Mouse (Mus musculus): ENCODE results near the gene Dag1. TPM values are rescaled to one million over a fixed set of nuclear protein-coding genes. Genes with fewer than 3 reads are reported as not detected.
A peak's percentile ranks its signal among the peaks of the same experiment; 100 is the strongest.

Gene Dag1
- polyA plus RNA-seq, 1 experiment from 2014 or later = 62.4 TPM

DNA sequence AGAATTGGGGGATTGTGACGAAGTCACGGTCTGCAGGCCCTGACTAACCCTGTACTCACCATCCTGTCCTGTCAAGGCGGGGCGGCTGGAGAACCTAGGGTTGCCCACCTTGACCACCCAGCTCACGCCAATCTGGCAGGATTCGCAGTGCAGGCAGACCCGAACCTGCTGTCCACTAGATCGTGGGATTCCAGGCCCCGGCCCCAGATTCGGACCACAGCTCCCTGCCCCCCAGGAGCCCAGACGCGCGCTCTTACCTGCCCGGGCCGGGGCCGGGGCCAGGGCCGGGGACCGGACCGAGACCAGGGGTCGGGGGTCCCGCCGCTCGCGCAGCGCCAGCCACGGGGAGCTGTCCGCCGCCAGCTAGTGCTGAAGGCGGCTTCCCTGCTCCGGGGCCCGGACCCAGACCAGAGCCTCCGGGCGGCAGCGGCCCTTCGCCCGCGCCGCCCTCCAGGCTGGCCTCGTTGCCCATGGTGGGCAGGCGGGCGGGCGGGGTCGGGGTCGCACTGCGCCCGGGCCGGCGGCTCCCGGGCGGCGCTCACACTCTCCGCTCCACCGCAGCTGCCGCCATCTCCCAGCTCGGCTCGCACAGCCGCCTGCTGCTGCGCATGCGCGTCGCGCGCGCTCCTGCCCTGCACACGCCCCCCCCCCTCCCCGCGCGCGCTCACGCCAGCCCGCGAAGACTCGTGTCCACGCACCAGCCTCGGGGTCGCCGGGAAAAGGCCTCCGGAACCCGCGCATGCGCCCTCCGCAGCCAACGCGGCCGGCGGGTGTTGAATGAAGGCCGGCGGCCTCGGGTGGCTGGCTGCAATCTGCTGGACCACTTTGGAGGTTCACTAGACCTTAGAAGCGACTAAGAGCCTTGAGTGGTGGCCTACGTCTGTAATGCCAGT is 73.7 kb downstream of the Dag1 start, which contains the start of gene Bsn:
Gene Bsn (minus strand): TSS at position 598 of the 893 bp plus-strand sequence.
- Histone ChIP-seq H3K9me3 (ENCODE audit: control insufficient read depth, low read length) (no peaks in the 10 kb centered on the region), H3K36me3 (ENCODE audit: control insufficient read depth, insufficient read depth, low read length) (no peaks in the 10 kb centered on the region), H3K4me1 (ENCODE audit: control insufficient read depth, insufficient read depth, low read length) (no peaks in the 10 kb centered on the region), H3K4me2 (ENCODE audit: low read depth) (peak within 1 kb of the TSS; percentile 76), H3K27ac (ENCODE audit: low read depth, low read length) (peak within 1 kb of the TSS; percentile 42; the same call in 1 of the 2 replicates), H3K4me3 (ENCODE audit: low read depth, low read length) (peak within 1 kb of the TSS; percentile 66), H3K27me3 (ENCODE audit: control insufficient read depth, insufficient read depth, low read length) (no peaks in the 10 kb centered on the region; the same call in 1 of the 2 replicates), H3K9ac (ENCODE audit: low read length) (peak within 1 kb of the TSS; percentile 69)
- 1% methylated on average over 68 of the region's 91 CpGs for WGBS
- peak; percentile 60 for ATAC-seq (ENCODE audit: insufficient read depth, low FRiP score, low TSS enrichment)
- peak; percentile 90 for DNase-seq (ENCODE audit: low spot score)

DNA sequence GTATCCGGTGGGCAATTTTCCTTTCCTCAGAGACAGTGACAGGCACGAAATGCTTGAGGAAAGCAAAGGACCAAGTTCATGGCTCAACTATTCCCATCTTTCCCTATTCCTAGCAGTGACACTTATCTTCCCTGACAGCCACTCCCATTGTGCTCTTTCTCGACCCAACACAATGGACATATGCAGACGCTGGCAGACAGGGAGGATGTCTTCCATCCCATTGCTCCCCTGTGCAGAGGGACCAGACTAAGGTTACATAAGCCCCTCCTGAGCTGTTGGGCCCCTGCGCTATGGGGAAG is 74.3 kb downstream of the Dag1 start:
- Histone ChIP-seq H3K27ac (ENCODE audit: low read depth, low read length) (no peak overlapping the region), H3K4me3 (ENCODE audit: low read depth, low read length) (peak overlapping the region; percentile 66), H3K27me3 (ENCODE audit: control insufficient read depth, insufficient read depth, low read length) (no peaks in the 10 kb centered on the region; the same call in 1 of the 2 replicates), H3K9me3 (ENCODE audit: control insufficient read depth, low read length) (no peaks in the 10 kb centered on the region), H3K36me3 (ENCODE audit: control insufficient read depth, insufficient read depth, low read length) (no peaks in the 10 kb centered on the region), H3K4me1 (ENCODE audit: control insufficient read depth, insufficient read depth, low read length) (no peaks in the 10 kb centered on the region), H3K9ac (ENCODE audit: low read length) (peak overlapping the region; percentile 69), H3K4me2 (ENCODE audit: low read depth) (peak overlapping the region; percentile 76)
- 37% methylated on average over 5 of the region's 5 CpGs for WGBS
- ATAC-seq (ENCODE audit: insufficient read depth, low FRiP score, low TSS enrichment) (peak; percentile 38; the same call in 1 of the 2 replicates), DNase-seq (ENCODE audit: low spot score) (no peak)

DNA sequence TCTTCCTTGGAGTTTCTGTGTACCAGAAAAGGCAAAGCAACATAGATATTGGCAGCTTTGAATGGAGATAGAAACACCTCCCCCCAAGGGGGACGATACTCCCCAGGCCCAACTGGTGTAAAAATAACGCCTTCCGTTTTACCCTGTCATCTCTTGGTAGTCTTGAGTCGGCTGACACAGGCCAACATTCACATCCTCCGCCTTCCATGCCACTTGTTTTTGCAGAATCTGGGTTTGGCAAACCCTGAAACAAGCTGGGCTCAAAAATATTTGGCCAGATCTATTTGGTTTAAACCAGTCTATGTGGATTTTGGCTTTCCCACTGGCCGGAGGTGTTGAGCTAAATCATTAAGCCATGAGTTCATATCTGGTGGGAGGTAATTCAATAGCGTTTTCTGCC is 74.7 kb downstream of the Dag1 start:
- Histone ChIP-seq H3K9ac (ENCODE audit: low read length) (no peak overlapping the region), H3K4me2 (ENCODE audit: low read depth) (peak overlapping the region; percentile 76), H3K27me3 (ENCODE audit: control insufficient read depth, insufficient read depth, low read length) (no peaks in the 10 kb centered on the region; the same call in 1 of the 2 replicates), H3K36me3 (ENCODE audit: control insufficient read depth, insufficient read depth, low read length) (no peaks in the 10 kb centered on the region), H3K4me3 (ENCODE audit: low read depth, low read length) (peak overlapping the region; percentile 66), H3K27ac (ENCODE audit: low read depth, low read length) (no peak overlapping the region), H3K4me1 (ENCODE audit: control insufficient read depth, insufficient read depth, low read length) (no peaks in the 10 kb centered on the region), H3K9me3 (ENCODE audit: control insufficient read depth, low read length) (no peaks in the 10 kb centered on the region)
- DNase-seq (ENCODE audit: low spot score) = no peak
- WGBS = 80% methylated on average over 7 of the region's 7 CpGs
- ATAC-seq (ENCODE audit: insufficient read depth, low FRiP score, low TSS enrichment) = no peak

DNA sequence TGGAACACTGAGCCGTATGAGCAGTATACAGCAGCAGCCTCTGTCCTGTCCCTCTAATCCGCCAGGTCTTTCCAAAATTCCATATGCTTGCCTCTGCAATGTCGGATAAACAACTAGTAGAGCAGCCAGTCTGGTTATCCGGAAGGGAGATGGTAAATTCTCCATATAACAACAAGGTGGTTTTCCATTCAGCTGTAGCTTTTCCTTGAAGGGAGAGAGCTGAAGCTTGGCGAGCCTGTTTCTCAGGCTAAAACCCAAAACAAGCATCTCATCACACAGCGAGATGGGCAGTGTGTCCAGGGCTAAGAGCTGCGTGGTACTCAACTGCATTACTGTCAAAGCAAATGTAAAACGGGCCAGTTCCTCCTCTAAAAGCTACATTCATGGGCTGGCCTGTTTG is 75.2 kb downstream of the Dag1 start:
- Histone ChIP-seq H3K27me3 (ENCODE audit: control insufficient read depth, insufficient read depth, low read length) (no peaks in the 10 kb centered on the region; the same call in 1 of the 2 replicates), H3K9me3 (ENCODE audit: control insufficient read depth, low read length) (no peaks in the 10 kb centered on the region), H3K27ac (ENCODE audit: low read depth, low read length) (no peak overlapping the region), H3K9ac (ENCODE audit: low read length) (no peak overlapping the region), H3K4me2 (ENCODE audit: low read depth) (peak overlapping the region; percentile 76), H3K4me1 (ENCODE audit: control insufficient read depth, insufficient read depth, low read length) (no peaks in the 10 kb centered on the region), H3K4me3 (ENCODE audit: low read depth, low read length) (no peak overlapping the region), H3K36me3 (ENCODE audit: control insufficient read depth, insufficient read depth, low read length) (no peaks in the 10 kb centered on the region)
- ATAC-seq (ENCODE audit: insufficient read depth, low FRiP score, low TSS enrichment) (no peak), DNase-seq (ENCODE audit: low spot score) (no peak)
- WGBS = 82% methylated on average over 8 of the region's 8 CpGs

DNA sequence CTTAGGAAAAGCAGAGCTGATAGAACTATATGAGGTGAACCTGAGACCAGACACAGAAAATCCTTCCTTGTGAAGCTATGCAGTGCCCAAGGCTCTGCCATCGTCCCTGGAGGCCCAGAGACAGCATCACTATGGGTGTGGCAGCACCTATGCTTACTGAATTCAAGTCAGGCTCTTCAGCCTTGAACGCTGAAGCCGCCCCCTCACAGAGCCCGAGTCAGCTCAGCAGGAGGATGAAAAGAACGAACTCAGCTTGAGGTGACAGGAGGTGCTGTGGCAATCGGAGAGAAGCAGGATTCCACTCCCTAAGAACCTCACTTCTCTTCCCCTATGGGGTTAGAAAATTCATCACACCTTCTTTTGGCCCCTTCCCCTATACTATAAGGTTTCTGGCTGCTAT is 76.1 kb downstream of the Dag1 start:
- no peak overlapping the region for H3K4me2 ChIP-seq (ENCODE audit: low read depth)
- ATAC-seq (ENCODE audit: insufficient read depth, low FRiP score, low TSS enrichment) (no peak), DNase-seq (ENCODE audit: low spot score) (no peak)
- no peaks in the 10 kb centered on the region; the same call in 1 of the 2 replicates for H3K27me3 ChIP-seq (ENCODE audit: control insufficient read depth, insufficient read depth, low read length)
- H3K27ac ChIP-seq (ENCODE audit: low read depth, low read length) = no peak overlapping the region
- no peak overlapping the region for H3K9ac ChIP-seq (ENCODE audit: low read length)
- H3K4me1 ChIP-seq (ENCODE audit: control insufficient read depth, insufficient read depth, low read length) = no peaks in the 10 kb centered on the region
- H3K36me3 ChIP-seq (ENCODE audit: control insufficient read depth, insufficient read depth, low read length) = no peaks in the 10 kb centered on the region
- H3K9me3 ChIP-seq (ENCODE audit: control insufficient read depth, low read length) = no peaks in the 10 kb centered on the region
- WGBS = 56% methylated on average over 6 of the region's 6 CpGs
- H3K4me3 ChIP-seq (ENCODE audit: low read depth, low read length) = no peak overlapping the region

DNA sequence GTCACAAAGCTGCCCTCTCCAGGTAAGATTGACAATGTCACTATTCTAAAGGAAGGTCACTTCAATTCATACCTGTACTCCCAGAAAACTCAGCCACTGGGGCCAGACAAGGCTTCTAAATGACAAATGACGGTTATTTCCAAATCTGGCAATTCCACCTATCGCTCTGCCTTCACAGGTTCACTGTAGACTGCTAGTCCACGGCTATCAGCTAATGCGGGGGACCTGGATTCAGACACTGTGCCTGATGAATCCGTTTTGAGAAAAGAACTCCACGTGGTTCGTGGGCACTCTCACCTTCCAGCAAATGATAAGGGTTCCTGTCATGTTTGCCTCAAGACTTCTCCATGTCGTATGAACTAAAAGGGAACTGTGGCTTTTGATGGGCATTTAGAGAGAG is 78.0 kb downstream of the Dag1 start:
- no peak overlapping the region for H3K4me3 ChIP-seq (ENCODE audit: low read depth, low read length)
- H3K4me2 ChIP-seq (ENCODE audit: low read depth) = no peak overlapping the region
- WGBS = 83% methylated on average over 8 of the region's 8 CpGs
- no peaks in the 10 kb centered on the region for H3K36me3 ChIP-seq (ENCODE audit: control insufficient read depth, insufficient read depth, low read length)
- H3K27ac ChIP-seq (ENCODE audit: low read depth, low read length) = no peak overlapping the region
- H3K9ac ChIP-seq (ENCODE audit: low read length) = no peak overlapping the region
- ATAC-seq (ENCODE audit: insufficient read depth, low FRiP score, low TSS enrichment) (no peak), DNase-seq (ENCODE audit: low spot score) (no peak)
- H3K9me3 ChIP-seq (ENCODE audit: control insufficient read depth, low read length) = no peaks in the 10 kb centered on the region
- no peaks in the 10 kb centered on the region for H3K4me1 ChIP-seq (ENCODE audit: control insufficient read depth, insufficient read depth, low read length)
- no peaks in the 10 kb centered on the region; the same call in 1 of the 2 replicates for H3K27me3 ChIP-seq (ENCODE audit: control insufficient read depth, insufficient read depth, low read length)

DNA sequence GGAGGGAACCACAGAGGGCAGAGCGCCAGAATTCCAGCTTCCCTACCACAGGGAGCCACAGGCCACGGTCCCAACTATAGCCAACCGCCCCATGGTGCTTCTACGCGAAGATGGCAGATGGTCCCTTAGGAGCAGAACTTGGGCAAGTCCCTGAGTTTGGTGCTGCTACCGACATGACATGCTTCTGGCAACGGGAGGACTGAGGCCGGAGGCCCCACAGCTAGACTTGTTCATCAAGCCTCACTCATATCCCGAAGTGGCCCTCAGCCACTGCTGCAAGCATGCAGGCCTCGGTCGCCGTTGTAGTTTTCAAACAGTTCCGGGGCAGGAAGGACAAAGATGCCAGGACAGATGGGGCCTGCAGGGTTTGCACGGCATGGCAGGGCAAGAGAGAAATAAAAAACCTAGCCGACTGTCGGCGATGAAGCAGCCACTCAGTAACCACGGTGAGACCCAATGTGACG is 80.2 kb downstream of the Dag1 start:
- WGBS = 92% methylated on average over 19 of the region's 19 CpGs
- ATAC-seq (ENCODE audit: insufficient read depth, low FRiP score, low TSS enrichment) (no peak), DNase-seq (ENCODE audit: low spot score) (no peak)
- Histone ChIP-seq H3K27ac (ENCODE audit: low read depth, low read length) (no peak overlapping the region), H3K27me3 (ENCODE audit: control insufficient read depth, insufficient read depth, low read length) (no peaks in the 10 kb centered on the region; the same call in 1 of the 2 replicates), H3K4me3 (ENCODE audit: low read depth, low read length) (no peak overlapping the region), H3K9me3 (ENCODE audit: control insufficient read depth, low read length) (no peaks in the 10 kb centered on the region), H3K4me2 (ENCODE audit: low read depth) (no peak overlapping the region), H3K4me1 (ENCODE audit: control insufficient read depth, insufficient read depth, low read length) (no peaks in the 10 kb centered on the region), H3K36me3 (ENCODE audit: control insufficient read depth, insufficient read depth, low read length) (no peaks in the 10 kb centered on the region), H3K9ac (ENCODE audit: low read length) (no peak overlapping the region)

DNA sequence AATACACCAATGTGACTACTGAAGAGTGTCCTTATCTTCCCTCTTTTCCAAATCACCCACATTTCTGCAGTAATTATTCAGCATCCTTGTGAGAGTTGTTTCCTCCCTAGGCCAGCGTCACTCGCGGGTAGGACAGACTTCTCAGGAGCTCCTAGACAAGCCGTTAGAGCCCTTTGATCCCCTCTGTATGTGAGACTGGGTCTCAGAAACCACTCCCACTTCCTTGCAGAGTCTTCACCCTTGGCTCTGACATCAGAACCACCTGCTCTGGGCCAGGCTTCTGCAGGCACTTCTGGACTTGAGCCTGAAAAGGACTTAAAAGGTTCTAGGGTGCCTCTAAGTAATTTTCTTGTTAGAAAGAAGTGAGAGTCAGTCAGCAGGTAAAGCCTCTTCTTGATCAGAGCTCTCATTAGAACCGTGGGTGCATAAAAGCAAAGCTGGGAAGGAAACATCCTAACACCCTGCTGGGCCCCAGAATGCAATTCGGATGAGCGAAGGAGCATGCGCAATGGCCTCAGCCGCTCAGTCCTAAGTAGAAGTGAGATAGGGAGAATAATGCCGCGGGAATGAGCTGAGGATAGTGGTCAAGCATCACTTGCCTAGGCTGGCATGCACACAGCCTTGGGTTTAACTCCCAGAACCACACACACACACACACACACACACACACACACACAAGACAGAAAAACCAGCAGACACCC is 80.8 kb downstream of the Dag1 start:
- no peak overlapping the region for H3K4me2 ChIP-seq (ENCODE audit: low read depth)
- ATAC-seq (ENCODE audit: insufficient read depth, low FRiP score, low TSS enrichment) = no peak
- H3K4me1 ChIP-seq (ENCODE audit: control insufficient read depth, insufficient read depth, low read length) = no peaks in the 10 kb centered on the region
- no peaks in the 10 kb centered on the region for H3K27me3 ChIP-seq (ENCODE audit: control insufficient read depth, insufficient read depth, low read length)
- H3K4me3 ChIP-seq (ENCODE audit: low read depth, low read length) = no peak overlapping the region
- no peaks in the 10 kb centered on the region for H3K9me3 ChIP-seq (ENCODE audit: control insufficient read depth, low read length)
- no peaks in the 10 kb centered on the region for H3K36me3 ChIP-seq (ENCODE audit: control insufficient read depth, insufficient read depth, low read length)
- H3K27ac ChIP-seq (ENCODE audit: low read depth, low read length) = no peak overlapping the region
- WGBS = 68% methylated on average over 11 of the region's 11 CpGs
- no peak for DNase-seq (ENCODE audit: low spot score)
- H3K9ac ChIP-seq (ENCODE audit: low read length) = no peak overlapping the region
